Mouse (Mus musculus): ENCODE results near the gene AC140267.1. TPM values are rescaled to one million over a fixed set of nuclear protein-coding genes. Genes with fewer than 3 reads are reported as not detected.

Gene AC140267.1
- polyA plus RNA-seq, 1 experiment from 2014 or later: not detected

- Histone ChIP-seq H3K9ac (no peak overlapping the region), H3K4me1 (replicated peaks; ENCODE audit: control insufficient read depth, insufficient read depth, low read length) (0 out of 2 replicates have a peak, but pooled peaks cover 5% of the 10 kb centered on the region), H3K9me3 (ENCODE audit: control insufficient read depth, low read length) (no peaks in the 10 kb centered on the region), H3K27ac (no peak overlapping the region), H3K27me3 (ENCODE audit: control insufficient read depth, insufficient read depth, low read length) (no peaks in the 10 kb centered on the region), H3K4me3 (replicated peaks; ENCODE audit: low read length) (no peak overlapping the region), H3K4me2 (replicated peaks) (no peak overlapping the region), H3K36me3 (replicated peaks; ENCODE audit: control insufficient read depth, insufficient read depth) (no peaks in the 10 kb centered on the region)
- ATAC-seq (ENCODE audit: low FRiP score) (no peak), DNase-seq (ENCODE audit: low spot score) (peak; percentile 33)
- WGBS: 37% methylated on average over 9 of the region's 9 CpGs
These were observed 41.5 kb downstream of the AC140267.1 start for GRCm38 (mm10) chr15:80277107-80277506.

DNA sequence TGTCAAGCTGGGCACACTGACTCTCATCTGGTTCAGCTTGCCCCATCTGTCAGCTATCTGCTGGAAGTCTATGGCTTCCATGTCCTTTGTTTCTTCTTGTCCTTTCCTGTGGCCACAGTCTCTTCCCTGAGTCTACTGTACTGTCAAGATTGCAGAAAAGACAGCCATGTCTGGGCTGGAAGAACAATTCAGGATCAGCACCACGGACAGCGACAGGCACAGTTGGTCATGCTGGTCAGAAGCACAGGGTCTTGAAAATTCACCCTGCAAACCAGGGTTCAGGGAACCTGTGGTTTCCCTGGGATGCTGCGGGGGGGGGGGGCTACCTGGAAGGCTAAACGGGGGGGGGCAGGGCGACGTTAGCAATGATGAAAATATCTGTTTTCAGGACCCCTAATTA, 42.0 kb downstream of the AC140267.1 start:
- no peak overlapping the region for H3K4me2 ChIP-seq (replicated peaks)
- no peaks in the 10 kb centered on the region for H3K27me3 ChIP-seq (ENCODE audit: control insufficient read depth, insufficient read depth, low read length)
- DNase-seq (ENCODE audit: low spot score): peak; percentile 70
- no peak overlapping the region for H3K27ac ChIP-seq
- no peak for ATAC-seq (ENCODE audit: low FRiP score)
- H3K4me3 ChIP-seq (replicated peaks; ENCODE audit: low read length): no peak overlapping the region
- H3K4me1 ChIP-seq (replicated peaks; ENCODE audit: control insufficient read depth, insufficient read depth, low read length): 0 out of 2 replicates have a peak, but pooled peaks cover under 1% of the 10 kb centered on the region
- 5% methylated on average over 6 of the region's 6 CpGs for WGBS
- H3K9ac ChIP-seq: no peak overlapping the region
- H3K36me3 ChIP-seq (replicated peaks; ENCODE audit: control insufficient read depth, insufficient read depth): no peaks in the 10 kb centered on the region
- H3K9me3 ChIP-seq (ENCODE audit: control insufficient read depth, low read length): no peaks in the 10 kb centered on the region

GRCm38 (mm10) chr15:80278121-80278759, 42.6 kb downstream of the AC140267.1 start:
- H3K4me1 ChIP-seq (replicated peaks; ENCODE audit: control insufficient read depth, insufficient read depth, low read length): no peaks in the 10 kb centered on the region
- no peak overlapping the region for H3K9ac ChIP-seq
- no peak overlapping the region for H3K4me2 ChIP-seq (replicated peaks)
- ATAC-seq (ENCODE audit: low FRiP score) (no peak), DNase-seq (ENCODE audit: low spot score) (no peak)
- no peak overlapping the region for H3K27ac ChIP-seq
- H3K4me3 ChIP-seq (replicated peaks; ENCODE audit: low read length): no peak overlapping the region
- no peaks in the 10 kb centered on the region for H3K36me3 ChIP-seq (replicated peaks; ENCODE audit: control insufficient read depth, insufficient read depth)
- peaks cover 4% of the 10 kb centered on the region; the same call in 1 of the 2 replicates for H3K27me3 ChIP-seq (ENCODE audit: control insufficient read depth, insufficient read depth, low read length)
- WGBS: 72% methylated on average over 5 of the region's 5 CpGs
- H3K9me3 ChIP-seq (ENCODE audit: control insufficient read depth, low read length): no peaks in the 10 kb centered on the region

GRCm38 (mm10) chr15:80279053-80279452, 43.4 kb downstream of the AC140267.1 start:
- Histone ChIP-seq H3K27ac (no peak overlapping the region), H3K4me3 (replicated peaks; ENCODE audit: low read length) (no peak overlapping the region), H3K27me3 (ENCODE audit: control insufficient read depth, insufficient read depth, low read length) (peaks cover 6% of the 10 kb centered on the region; the same call in 1 of the 2 replicates), H3K4me2 (replicated peaks) (no peak overlapping the region), H3K9ac (no peak overlapping the region), H3K4me1 (replicated peaks; ENCODE audit: control insufficient read depth, insufficient read depth, low read length) (no peaks in the 10 kb centered on the region), H3K36me3 (replicated peaks; ENCODE audit: control insufficient read depth, insufficient read depth) (no peaks in the 10 kb centered on the region), H3K9me3 (ENCODE audit: control insufficient read depth, low read length) (no peaks in the 10 kb centered on the region)
- WGBS: 80% methylated on average over 2 of the region's 2 CpGs
- DNase-seq (ENCODE audit: low spot score) (no peak), ATAC-seq (ENCODE audit: low FRiP score) (no peak)

- Histone ChIP-seq H3K9ac (no peak overlapping the region), H3K9me3 (ENCODE audit: control insufficient read depth, low read length) (no peaks in the 10 kb centered on the region), H3K27me3 (ENCODE audit: control insufficient read depth, insufficient read depth, low read length) (peaks cover 14% of the 10 kb centered on the region), H3K4me1 (replicated peaks; ENCODE audit: control insufficient read depth, insufficient read depth, low read length) (no peaks in the 10 kb centered on the region), H3K4me2 (replicated peaks) (no peak overlapping the region), H3K36me3 (replicated peaks; ENCODE audit: control insufficient read depth, insufficient read depth) (no peaks in the 10 kb centered on the region), H3K27ac (no peak overlapping the region), H3K4me3 (replicated peaks; ENCODE audit: low read length) (no peak overlapping the region)
- DNase-seq (ENCODE audit: low spot score) (no peak), ATAC-seq (ENCODE audit: low FRiP score) (no peak)
- WGBS: 22% methylated on average over 6 of the region's 6 CpGs
These were observed 45.0 kb downstream of the AC140267.1 start for GRCm38 (mm10) chr15:80280646-80281045.

Other genes with a start within 250 kb of the AC140267.1 start
- gene Pdgfb, start 220.9 kb upstream of the AC140267.1 start, polyA plus RNA-seq (2014; fragmentation: Nextera tagmentation; extraction: Ambion mirVana): 7.3 and 7.5 TPM in 2 replicates
- gene Syngr1, start 144.5 kb upstream of the AC140267.1 start, polyA plus RNA-seq (2014; fragmentation: Nextera tagmentation; extraction: Ambion mirVana): 37.0 and 38.7 TPM in 2 replicates
- 685 and 734 TPM in 2 replicates for gene Rpl3, start 144.0 kb upstream of the AC140267.1 start, polyA plus RNA-seq (2014; fragmentation: Nextera tagmentation; extraction: Ambion mirVana)
- 32.2 and 36.1 TPM in 2 replicates for gene Tab1, start 102.7 kb upstream of the AC140267.1 start, polyA plus RNA-seq (2014; fragmentation: Nextera tagmentation; extraction: Ambion mirVana)
- 22.3 and 24.5 TPM in 2 replicates for gene Mgat3, start 62.1 kb upstream of the AC140267.1 start, polyA plus RNA-seq (2014; fragmentation: Nextera tagmentation; extraction: Ambion mirVana)
- gene Mief1, start 1.8 kb upstream of the AC140267.1 start, polyA plus RNA-seq (2014; fragmentation: Nextera tagmentation; extraction: Ambion mirVana): 36.4 and 38.6 TPM in 2 replicates
- 102 and 115 TPM in 2 replicates for gene Atf4, start 19.3 kb downstream of the AC140267.1 start, polyA plus RNA-seq (2014; fragmentation: Nextera tagmentation; extraction: Ambion mirVana)
- 75.0 and 83.7 TPM in 2 replicates for gene Rps19bp1, start 28.5 kb downstream of the AC140267.1 start, polyA plus RNA-seq (2014; fragmentation: Nextera tagmentation; extraction: Ambion mirVana)
- gene Cacna1i, start 51.4 kb downstream of the AC140267.1 start, polyA plus RNA-seq (2014; fragmentation: Nextera tagmentation; extraction: Ambion mirVana): 0.80 and 0.86 TPM in 2 replicates